Mouse (Mus musculus) embryonic stem cell, embryonic (primary cell): ENCODE measurements around the gene Rnf103.
"Not testable (repeated sequence)": the region's sequence is repeated elsewhere in the genome, so short reads cannot be mapped to it uniquely, and the experiment has no call there.

Experiments used
- CTCF ChIA-PET, 4 experiments: fragments of 300-600 bp in 2 of 4; fragments of 350-600 bp in 2 of 4; sonication (Branson Sonifier 250); formaldehyde crosslinking; loops; one replicate each; lab custom pipeline; 2022; ENCODE audit warnings: inconsistent platforms in 2 of 4; lab: Charles Lee
- POLR2A ChIA-PET, 4 experiments: fragments of 300-600 bp in 2 of 4; fragments of 350-600 bp in 2 of 4; sonication (Branson Sonifier 250); formaldehyde crosslinking; loops; one replicate each; lab custom pipeline; 2022; ENCODE audit warnings: antibody characterized with exemption in 4 of 4, inconsistent platforms in 1 of 4; lab: Charles Lee

Rnf103 gene

GRCm38 (mm10) chr6:71493675-71494340 lies at the start of gene Rnf103:
TSS of gene Rnf103 (plus strand) at chr6:71493894.
- POLR2A ChIA-PET: interaction anchor here in 3 of 4 experiments (0.6 to 3.5 kb wide), 42 partner anchors 9 to 897 kb away, joined by 3 to 29 read pairs (median 3); partner anchors contain the start of genes Chmp3 (in 3 of the 3), Krcc1 (in 2 of the 3), Rmnd5a (in 2 of the 3) and Kdm3a (in 1 of the 3)
- CTCF ChIA-PET: interaction anchor here in 2 of 4 experiments (0.7 to 1.3 kb wide), 5 partner anchors 53 to 344 kb away, joined by 3 to 4 read pairs (median 4); partner anchors contain the start of gene Rmnd5a (in 2 of the 2)

DNA sequence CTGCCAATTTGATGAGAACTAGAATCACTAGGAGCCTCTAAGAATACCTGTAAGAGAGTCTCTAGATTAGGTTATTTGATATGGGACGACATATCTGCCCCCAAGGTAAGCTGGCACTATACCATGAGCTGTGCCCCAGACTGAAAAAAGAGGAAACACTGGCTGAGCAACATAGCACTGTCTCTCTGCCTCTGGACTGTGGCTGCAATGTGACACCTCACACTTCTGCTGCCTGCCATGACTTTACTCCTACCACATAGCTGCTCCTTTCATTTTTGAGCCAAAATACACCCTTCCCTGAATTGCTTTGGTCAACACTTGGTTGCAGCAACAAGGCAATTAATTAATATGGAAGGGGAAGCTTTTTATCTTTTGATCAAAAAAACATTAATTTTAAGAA lies 48.9 kb upstream of the Rnf103 start:
- ChIA-PET POLR2A (interaction anchor here in 1 of 4 experiments (1.0 to 1.2 kb wide), 2 partner anchors 19 to 99 kb away, joined by 4 to 5 read pairs; partner anchors contain the start of gene Chmp3), CTCF (no interaction called here)

GRCm38 (mm10) chr6:71445560-71445959 lies 48.1 kb upstream of the Rnf103 start:
- CTCF ChIA-PET: no interaction called here
- POLR2A ChIA-PET: no interaction called here

GRCm38 (mm10) chr6:71452792-71453191 lies 40.9 kb upstream of the Rnf103 start:
- CTCF ChIA-PET: interaction anchor here in 2 of 4 experiments (0.6 to 0.7 kb wide), 2 partner anchors 304 to 390 kb away, joined by 4 to 5 read pairs; no protein-coding TSS in a partner anchor

GRCm38 (mm10) chr6:71453983-71454739 lies 39.5 kb upstream of the Rnf103 start:
- POLR2A ChIA-PET: interaction anchor here in 1 of 4 experiments (0.7 to 1.0 kb wide), 2 partner anchors 40 to 296 kb away, joined by 3 read pairs; no protein-coding TSS in a partner anchor
- CTCF ChIA-PET: not testable (repeated sequence)

More at GRCm38 (mm10) chr6:71452792-71453191, 40.9 kb upstream of the Rnf103 start:
- POLR2A ChIA-PET: interaction anchor here in 2 of 4 experiments (0.7 kb wide), 2 partner anchors 19 to 303 kb away, joined by 5 to 6 read pairs; no protein-coding TSS in a partner anchor

DNA sequence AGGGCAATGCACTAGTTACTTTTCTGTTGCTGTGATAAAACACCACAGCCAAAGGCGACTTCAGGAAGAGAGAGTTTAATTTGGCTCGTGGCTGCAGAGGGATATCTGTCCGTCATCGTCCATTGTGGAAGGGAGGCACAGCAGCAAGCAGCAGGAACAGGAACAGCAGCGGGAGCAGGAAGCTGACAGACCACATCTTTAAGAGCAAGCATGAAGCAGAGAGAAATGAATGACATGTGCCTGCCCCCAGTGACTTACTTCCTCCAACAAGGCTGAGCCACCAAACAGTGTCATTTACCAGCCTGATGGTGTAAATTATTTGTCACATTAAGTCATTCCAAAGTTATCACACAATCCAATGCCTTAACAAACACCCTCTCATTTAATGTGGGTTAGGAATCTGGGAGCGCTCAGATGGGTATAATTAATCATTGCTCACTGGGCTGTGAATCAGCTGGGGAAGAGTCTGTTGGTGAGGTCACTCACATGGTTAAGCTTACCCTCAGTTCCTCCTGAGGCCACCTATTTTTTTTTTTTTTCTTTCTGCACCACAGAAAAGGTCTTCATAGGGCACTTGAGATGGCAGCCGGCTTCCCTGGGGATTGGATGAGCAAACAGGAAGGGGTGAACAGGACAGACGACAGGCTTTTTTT lies 35.6 kb upstream of the Rnf103 start:
- CTCF ChIA-PET: interaction anchor here in 1 of 4 experiments (0.7 kb wide), 1 partner anchor 374 kb away, joined by 5 read pairs; no protein-coding TSS in a partner anchor
- POLR2A ChIA-PET: no interaction called here

GRCm38 (mm10) chr6:71465146-71465545 lies 28.5 kb upstream of the Rnf103 start:
- CTCF ChIA-PET: no interaction called here
- POLR2A ChIA-PET: no interaction called here

DNA sequence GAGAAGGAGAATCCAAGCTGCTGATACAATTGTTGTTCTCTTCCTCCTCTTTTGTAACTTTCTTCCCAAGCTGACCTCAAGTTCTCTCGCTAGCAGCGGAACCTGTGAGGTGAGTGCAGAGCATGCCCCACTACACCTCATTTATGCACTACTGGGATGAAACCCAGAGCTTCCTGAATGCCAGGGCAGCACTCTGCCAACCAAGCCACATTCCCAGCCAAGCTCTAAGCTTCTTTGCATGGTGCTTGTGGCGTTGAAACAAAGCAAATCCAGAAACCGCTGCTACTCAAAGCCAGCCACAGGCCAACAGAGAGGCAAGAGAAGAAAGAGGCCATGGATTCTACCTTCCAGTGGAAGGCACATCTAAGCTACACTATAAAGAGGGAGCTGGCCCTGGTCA lies 25.9 kb upstream of the Rnf103 start:
- CTCF ChIA-PET: no interaction called here
- POLR2A ChIA-PET: no interaction called here

- ChIA-PET POLR2A (interaction anchor here in 2 of 4 experiments (0.6 kb wide), 3 partner anchors 19 to 353 kb away, joined by 3 read pairs; no protein-coding TSS in a partner anchor), CTCF (no interaction called here)
These were observed 24.4 kb upstream of the Rnf103 start for GRCm38 (mm10) chr6:71469291-71469690.

- ChIA-PET POLR2A (no interaction called here), CTCF (no interaction called here)
These were observed 21.7 kb upstream of the Rnf103 start for GRCm38 (mm10) chr6:71471830-71472520.

GRCm38 (mm10) chr6:71472786-71473185 lies 20.9 kb upstream of the Rnf103 start:
- POLR2A ChIA-PET: no interaction called here
- CTCF ChIA-PET: no interaction called here

DNA sequence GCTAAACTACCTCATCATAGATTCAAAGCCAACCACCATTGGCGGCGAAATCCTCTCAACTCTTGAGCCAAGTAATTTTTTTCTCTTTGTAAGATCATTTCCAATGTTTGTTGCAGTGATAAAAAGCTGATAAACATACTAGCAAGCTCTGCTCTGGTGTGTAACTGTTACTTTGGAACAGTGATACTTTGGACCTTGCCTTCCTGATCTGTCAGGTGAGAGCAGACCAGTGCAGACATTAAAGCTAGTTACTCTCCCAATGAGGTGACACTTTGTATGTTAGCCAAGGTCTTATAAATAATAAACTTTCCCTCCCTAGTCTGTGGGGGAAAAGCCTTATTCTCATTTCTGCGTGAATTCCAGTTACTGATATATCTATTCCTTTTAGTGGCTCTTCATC lies 18.1 kb upstream of the Rnf103 start:
- POLR2A ChIA-PET: no interaction called here
- CTCF ChIA-PET: no interaction called here

DNA sequence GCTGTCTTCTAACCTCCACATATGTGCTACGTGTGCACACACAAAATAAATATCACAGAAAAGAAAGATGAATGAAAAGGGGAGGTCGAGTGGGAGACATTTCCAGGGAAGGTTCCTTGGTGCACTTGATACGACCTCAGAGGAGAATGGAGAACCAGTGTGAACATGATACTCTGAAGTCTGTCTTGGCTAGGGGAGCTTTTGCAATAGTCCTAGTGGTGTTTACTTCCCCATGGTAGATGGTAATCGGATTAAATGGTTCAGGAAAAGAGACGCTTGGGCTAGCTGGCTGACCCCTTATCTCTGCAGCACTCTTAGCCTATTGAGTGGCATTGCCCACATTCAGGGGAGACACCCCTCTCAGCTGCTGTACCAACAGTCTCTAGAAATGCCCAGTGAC lies 16.9 kb upstream of the Rnf103 start:
- POLR2A ChIA-PET: no interaction called here
- CTCF ChIA-PET: no interaction called here

GRCm38 (mm10) chr6:71478816-71479568 lies 14.7 kb upstream of the Rnf103 start:
- POLR2A ChIA-PET, CTCF ChIA-PET: not testable (repeated sequence)

- CTCF ChIA-PET: not testable (repeated sequence)
- POLR2A ChIA-PET: interaction anchor here in 1 of 4 experiments (1.7 kb wide), 1 partner anchor 14 kb away, joined by 7 read pairs; the partner anchor contains the start of gene Rnf103
These were observed 14.1 kb upstream of the Rnf103 start for GRCm38 (mm10) chr6:71479588-71479987.

DNA sequence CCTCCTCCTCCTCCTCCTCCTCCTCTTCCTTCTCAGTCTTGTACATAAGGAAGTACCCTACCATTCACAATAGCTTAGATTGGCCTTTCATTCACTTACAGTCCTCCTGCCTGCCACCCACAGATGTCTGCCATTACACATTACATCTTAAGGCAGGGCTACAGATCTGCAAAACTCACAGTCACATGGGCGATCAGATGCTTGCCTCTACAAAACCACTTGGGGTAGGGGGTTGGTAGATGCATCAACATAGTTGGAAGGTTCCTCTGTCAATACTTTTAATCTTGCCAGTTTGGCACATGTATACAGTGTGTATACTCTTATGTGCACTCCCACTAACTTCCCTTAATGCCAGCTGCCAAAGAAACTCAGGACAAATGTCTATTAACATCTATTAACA lies 13.6 kb upstream of the Rnf103 start:
- CTCF ChIA-PET: no interaction called here
- POLR2A ChIA-PET: interaction anchor here in 2 of 4 experiments (1.1 to 1.7 kb wide), 2 partner anchors 14 kb away, joined by 5 to 7 read pairs; partner anchors contain the start of gene Rnf103 (in 2 of the 2)

- ChIA-PET POLR2A (interaction anchor here in 2 of 4 experiments (1.1 to 1.7 kb wide), 2 partner anchors 13 kb away, joined by 5 to 7 read pairs; partner anchors contain the start of gene Rnf103 (in 2 of the 2)), CTCF (interaction anchor here in 1 of 4 experiments (0.6 kb wide), 1 partner anchor 11 kb away, joined by 3 read pairs; no protein-coding TSS in a partner anchor)
These were observed 12.6 kb upstream of the Rnf103 start for GRCm38 (mm10) chr6:71481136-71481535.
